Mouse (Mus musculus) embryonic facial prominence, embryonic 15.5 days (tissue): ENCODE measurements around the gene Olfr345. TPM values are rescaled to one million over a fixed set of nuclear protein-coding genes. Genes with fewer than 3 reads are reported as not detected.

Source experiments
- ATAC-seq: fragments of 200-750 bp; cut with Nextera tagmentation; 2 replicates; pipeline ENCODE4 v1.8.0; 2017; ENCODE audit warnings: low read depth, moderate TSS enrichment; ENCODE audit not compliant: insufficient number of reproducible peaks, low FRiP score, low TSS enrichment
- H3K27ac ChIP-seq: fragments of 300-500 bp; sonication (generic); replicated peaks from 2 replicates; pipeline ENCODE4 v1.5.1; 2015; ENCODE audit warnings: mild to moderate bottlenecking, inconsistent platforms
- H3K27me3 ChIP-seq: fragments of 300-500 bp; sonication (generic); 2 replicates; pipeline ENCODE4 v1.6.1; 2015; ENCODE audit warnings: inconsistent platforms
- H3K36me3 ChIP-seq: fragments of 300-500 bp; sonication (generic); 2 replicates; pipeline ENCODE4 v1.6.1; 2015; ENCODE audit warnings: mild to moderate bottlenecking, inconsistent platforms
- H3K4me1 ChIP-seq: fragments of 300-500 bp; sonication (generic); 2 replicates; pipeline ENCODE4 v1.6.1; 2015; ENCODE audit warnings: inconsistent platforms
- H3K4me2 ChIP-seq: fragments of 300-500 bp; sonication (generic); replicated peaks from 2 replicates; pipeline ENCODE4 v1.6.1; 2015; ENCODE audit warnings: mild to moderate bottlenecking, inconsistent platforms
- H3K4me3 ChIP-seq: fragments of 300-500 bp; sonication (generic); replicated peaks from 2 replicates; pipeline ENCODE4 v1.5.1; 2015; ENCODE audit warnings: mild to moderate bottlenecking, inconsistent platforms
- H3K9ac ChIP-seq: fragments of 300-500 bp; sonication (generic); 2 replicates; pipeline ENCODE4 v1.6.1; 2015; ENCODE audit warnings: inconsistent platforms
- H3K9me3 ChIP-seq: fragments of 300-500 bp; sonication (generic); replicated peaks from 2 replicates; pipeline ENCODE4 v1.6.1; 2016; ENCODE audit warnings: inconsistent platforms
- WGBS: fragments of 180-500 bp; shearing (Covaris S2); methylation state at CpG from one replicate; pipeline ENCODE4 v1.1.7; 2015; 5-methylcytosine and 5-hydroxymethylcytosine counted together
- polyA plus RNA-seq: library from polyadenylated mRNA; unstranded; fragments of >200 nt; fragmentation: Nextera tagmentation; extraction: Ambion mirVana; gene quantifications from 2 replicates; pipeline ENCODE4 v1.2.1, GENCODE M21; 2015

Gene Olfr345
- polyA plus RNA-seq: not detected in 2 replicates

DNA sequence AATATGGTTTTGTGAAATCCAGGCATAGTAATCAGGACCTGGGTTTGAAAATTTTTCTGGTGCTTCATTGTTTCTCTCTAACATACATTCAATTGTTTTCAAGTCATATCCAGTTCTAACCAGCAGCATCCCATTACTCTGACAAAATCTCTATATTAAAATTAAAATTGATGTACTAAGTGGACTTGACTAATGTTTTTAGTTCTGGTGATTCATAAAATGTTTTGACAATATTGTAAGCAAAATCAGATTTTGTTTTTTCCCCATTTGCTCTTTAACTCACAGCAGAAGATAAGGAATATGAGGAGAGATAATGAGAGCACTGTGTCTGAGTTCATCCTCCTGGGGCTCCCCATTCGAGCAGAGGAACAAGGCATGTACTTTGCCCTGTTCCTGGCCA is at the start of gene Olfr345:
Gene Olfr345 (plus strand): TSS at position 301 of the 400 bp plus-strand sequence.
- no peak for ATAC-seq
- no peak within 1 kb of the TSS for H3K27ac ChIP-seq
- H3K9ac ChIP-seq: no peak within 1 kb of the TSS
- no peaks in the 10 kb centered on the region for H3K4me1 ChIP-seq
- WGBS: 76% methylated on average over 1 of the region's 1 CpGs
- H3K4me2 ChIP-seq: no peak within 1 kb of the TSS
- no peaks in the 10 kb centered on the region for H3K27me3 ChIP-seq
- no peaks in the 10 kb centered on the region for H3K36me3 ChIP-seq
- no peaks in the 10 kb centered on the region for H3K9me3 ChIP-seq
- no peak within 1 kb of the TSS for H3K4me3 ChIP-seq

DNA sequence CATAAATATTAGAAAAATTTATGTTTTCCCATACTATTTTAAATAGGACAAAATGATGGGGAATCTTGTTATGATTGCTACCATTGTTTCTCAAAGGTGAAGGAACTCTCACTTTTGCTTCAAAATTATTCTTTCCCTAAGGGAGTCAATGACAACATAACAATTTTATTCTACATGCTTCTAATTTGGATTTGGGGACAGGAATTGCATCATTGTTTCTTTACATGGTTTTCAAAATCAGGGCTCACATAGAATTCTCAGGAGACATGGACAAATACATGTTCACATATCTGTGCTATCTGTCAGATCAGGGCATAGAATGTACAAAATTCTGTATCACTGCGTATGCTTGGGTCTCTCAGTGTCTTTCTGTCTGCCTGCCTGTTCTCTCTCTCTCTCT is 45.6 kb downstream of the Olfr345 start, which contains the start of gene Olfr346:
Gene Olfr346 (plus strand): TSS at position 301 of the 400 bp plus-strand sequence.
- 88% methylated on average over 1 of the region's 1 CpGs for WGBS
- ATAC-seq: no peak
- H3K36me3 ChIP-seq: no peaks in the 10 kb centered on the region
- no peaks in the 10 kb centered on the region for H3K4me1 ChIP-seq
- H3K9me3 ChIP-seq: no peaks in the 10 kb centered on the region
- no peak within 1 kb of the TSS for H3K27ac ChIP-seq
- no peak within 1 kb of the TSS for H3K9ac ChIP-seq
- H3K4me3 ChIP-seq: no peak within 1 kb of the TSS
- H3K4me2 ChIP-seq: no peak within 1 kb of the TSS
- no peaks in the 10 kb centered on the region for H3K27me3 ChIP-seq

Other genes with a start within 250 kb of the Olfr345 start
- not detected in 2 replicates for gene Olfr339, start 221.1 kb upstream of the Olfr345 start, polyA plus RNA-seq
- gene Olfr340, start 187.5 kb upstream of the Olfr345 start, polyA plus RNA-seq: not detected in 2 replicates
- gene Olfr341, start 157.6 kb upstream of the Olfr345 start, polyA plus RNA-seq: 0.12 TPM in 2 replicates
- not detected in 2 replicates for gene Olfr342, start 115.0 kb upstream of the Olfr345 start, polyA plus RNA-seq
- 0.04 and 0.07 TPM in 2 replicates for gene Olfr344, start 73.4 kb upstream of the Olfr345 start, polyA plus RNA-seq
- gene Olfr346, start 45.7 kb downstream of the Olfr345 start, polyA plus RNA-seq: not detected in 2 replicates
- not detected in 2 replicates for gene Olfr347, start 91.9 kb downstream of the Olfr345 start, polyA plus RNA-seq
- gene Olfr348, start 144.2 kb downstream of the Olfr345 start, polyA plus RNA-seq: 0.17 TPM in 1 of 2 replicates, not detected in the other
- gene Olfr50, start 150.5 kb downstream of the Olfr345 start, polyA plus RNA-seq: 0.31 and 0.42 TPM in 2 replicates
- 0.16 and 0.20 TPM in 2 replicates for gene Olfr3, start 177.0 kb downstream of the Olfr345 start, polyA plus RNA-seq
- 0.08 TPM in 1 of 2 replicates, not detected in the other for gene Olfr350, start 206.3 kb downstream of the Olfr345 start, polyA plus RNA-seq
- not detected in 2 replicates for gene Olfr351, start 222.6 kb downstream of the Olfr345 start, polyA plus RNA-seq
- gene Olfr352, start 228.4 kb downstream of the Olfr345 start, polyA plus RNA-seq: not detected in 2 replicates